Mouse (Mus musculus) gastrocnemius, adult 2 months (tissue): Measurements from ENCODE around the gene Nod1. TPM values are rescaled to one million over a fixed set of nuclear protein-coding genes. Genes with fewer than 3 reads are reported as not detected.
A peak's percentile ranks its signal among the peaks of the same experiment; 100 is the strongest.

Source experiments
- DNase-seq: peaks from one replicate; pipeline ENCODE4 v3.0.0; 2022
- H3K27ac ChIP-seq: fragments of 200-600 bp; 2 replicates; pipeline ENCODE4 v1.8.1; 2022; ENCODE audit warnings: mild to moderate bottlenecking
- H3K4me3 ChIP-seq: fragments of 200-600 bp; 2 replicates; pipeline ENCODE4 v1.8.1; 2022; ENCODE audit warnings: mild to moderate bottlenecking, moderate library complexity
- CTCF ChIP-seq: fragments of 200-600 bp; IDR thresholded peaks from 2 replicates; pipeline ENCODE4 v1.8.1; 2022; ENCODE audit warnings: antibody characterized with exemption, mild to moderate bottlenecking, moderate library complexity
- intact Hi-C: fragments of 180-260 bp; cut with DNase I; formaldehyde crosslinking; loops from one replicate; pipeline ENCODE4 v1.15.1; 2025
- total RNA-seq, 2 experiments: library from RNA; stranded (reverse); gene quantifications; 2 replicates each; pipeline ENCODE4 v1.2.3; 2021

Nod1 gene
- total RNA-seq, 2 experiments from 2014 or later, result 7.6 to 9.1 TPM

DNA sequence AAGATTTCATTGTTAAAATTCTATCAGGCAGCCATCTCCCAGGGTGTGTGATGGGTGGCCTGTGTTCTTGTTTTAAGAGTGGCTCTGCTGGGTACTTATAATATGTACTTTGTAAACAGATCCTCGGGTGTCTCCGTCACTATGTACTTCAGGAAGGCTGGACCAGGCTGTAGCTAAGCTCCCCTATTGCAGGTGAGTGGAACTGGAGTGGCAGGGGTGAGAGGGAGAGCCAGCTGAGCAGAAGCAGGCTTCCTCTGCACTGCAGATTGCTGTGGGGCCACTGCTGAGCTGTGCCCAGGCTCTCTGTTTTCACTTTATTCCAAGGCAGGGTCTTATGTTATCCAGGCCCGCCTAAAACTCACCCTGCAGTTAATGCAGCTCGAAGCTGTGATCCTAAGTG is 30.0 kb upstream of the Nod1 start:
- Histone ChIP-seq H3K27ac (no peak overlapping the region), H3K4me3 (no peak overlapping the region)
- DNase-seq, result no peak
- intact Hi-C loops, result no loop called here
- TF ChIP-seq CTCF, result no peak

DNA sequence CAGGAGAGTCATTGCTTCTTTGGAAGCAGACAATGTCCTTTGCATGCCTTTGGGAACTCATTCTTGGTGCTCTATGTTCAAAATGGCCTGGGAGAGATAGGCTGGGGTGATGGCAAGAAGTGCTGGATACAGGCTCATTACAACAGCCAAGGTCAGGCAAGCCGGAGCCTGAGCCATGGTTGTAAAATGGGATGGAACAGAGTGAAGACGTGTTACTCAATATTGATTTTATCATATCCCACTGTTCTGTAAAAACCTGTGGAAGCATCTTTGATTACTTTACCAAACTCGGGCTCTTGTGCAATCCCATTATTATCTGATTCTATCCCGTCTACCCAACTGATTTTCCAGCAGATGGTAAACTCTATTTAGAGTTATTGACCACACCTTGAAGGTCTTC is 28.9 kb upstream of the Nod1 start:
- no peak for TF ChIP-seq CTCF
- no peak overlapping the region for H3K27ac ChIP-seq
- no peak overlapping the region for H3K4me3 ChIP-seq
- no peak for DNase-seq
- intact Hi-C loops, result no loop called here

DNA sequence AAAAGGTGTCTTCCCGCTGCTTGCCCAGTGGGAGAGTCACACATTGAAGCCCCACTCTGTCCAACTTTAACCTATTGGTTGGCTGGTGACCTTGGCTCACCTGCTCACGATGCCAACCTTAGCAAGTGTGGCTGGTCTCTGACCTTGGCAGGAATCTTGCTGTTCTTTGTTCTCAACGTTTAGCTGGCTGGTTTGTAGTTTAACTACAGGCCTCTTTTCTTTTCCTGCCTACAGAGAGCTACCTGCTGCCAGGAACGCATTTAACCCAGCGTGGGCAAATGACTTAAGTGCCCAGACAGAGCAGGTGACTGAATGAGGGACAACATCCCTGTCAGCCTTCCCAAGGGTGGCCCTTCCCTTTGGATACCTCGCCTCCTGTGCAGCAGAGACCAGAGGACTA is 25.3 kb upstream of the Nod1 start:
- DNase-seq, result no peak

DNA sequence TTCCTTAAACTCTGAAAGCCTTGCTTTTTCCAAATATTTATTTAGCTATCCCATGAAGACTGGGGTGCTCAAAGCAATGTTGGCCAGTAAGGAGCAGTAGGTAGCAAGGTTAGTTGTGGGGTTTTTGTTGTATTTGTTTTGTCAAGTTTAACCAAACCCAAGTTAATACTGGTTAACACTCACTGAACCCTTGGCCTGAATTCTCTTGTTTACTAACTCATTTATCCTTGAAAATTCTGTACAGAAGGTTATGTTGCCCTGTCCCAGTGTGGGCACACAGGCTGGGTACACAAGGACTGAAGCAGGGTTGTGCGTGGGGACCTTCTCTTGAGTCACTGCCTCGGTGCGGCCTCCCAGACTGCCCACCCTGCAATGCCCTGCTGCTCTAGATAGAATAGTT is 23.9 kb upstream of the Nod1 start:
- intact Hi-C loops, result loop anchor here (10.0 kb wide), 1 partner anchor 292 kb away; no protein-coding TSS in a partner anchor
- TF ChIP-seq CTCF, result no peak
- no peak for DNase-seq
- no peak overlapping the region for H3K4me3 ChIP-seq
- no peak overlapping the region for H3K27ac ChIP-seq

More for the DNA sequence above, 25.3 kb upstream of the Nod1 start:
- intact Hi-C loops, result loop anchor here (10.0 kb wide), 1 partner anchor 293 kb away; no protein-coding TSS in a partner anchor
- Histone ChIP-seq H3K4me3 (no peak overlapping the region), H3K27ac (no peak overlapping the region)
- no peak for TF ChIP-seq CTCF

DNA sequence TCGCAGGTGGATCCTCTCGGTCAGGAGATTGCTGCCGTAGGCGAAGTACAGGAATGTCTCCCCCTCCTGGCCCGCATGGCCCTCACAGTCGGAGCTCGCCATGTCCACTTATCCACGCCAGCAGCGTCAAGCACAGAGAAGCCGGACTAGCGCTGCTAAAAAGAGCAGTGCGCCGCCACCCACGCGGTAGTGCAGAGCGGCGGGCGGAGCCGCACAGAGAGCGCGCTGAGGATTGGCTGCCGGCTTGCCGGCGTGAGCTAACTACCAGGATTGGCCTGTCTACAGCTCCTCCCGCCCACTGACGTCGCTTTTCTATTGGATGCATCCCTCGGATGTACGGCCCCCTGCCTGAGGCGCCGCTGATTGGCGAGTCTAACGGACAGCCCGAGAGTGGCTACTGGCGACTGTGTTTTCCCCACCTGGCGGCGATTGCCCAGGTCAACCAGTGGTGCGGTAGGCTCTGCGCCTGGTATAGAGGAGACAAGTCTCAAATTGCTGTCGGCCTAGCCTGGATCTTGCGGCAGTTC is 20.4 kb upstream of the Nod1 start, which contains the start of gene Ggct:
TSS of gene Ggct (minus strand) at position 217 of the 527 bp plus-strand sequence.
- TF ChIP-seq CTCF, result peak; percentile 74
- intact Hi-C loops, result loop anchor here (1.0 to 10.0 kb wide), 4 partner anchors 20 to 288 kb away; partner anchors contain the start of genes Nod1 and Znrf2
- peak within 1 kb of the TSS; percentile 92 for H3K27ac ChIP-seq

DNA sequence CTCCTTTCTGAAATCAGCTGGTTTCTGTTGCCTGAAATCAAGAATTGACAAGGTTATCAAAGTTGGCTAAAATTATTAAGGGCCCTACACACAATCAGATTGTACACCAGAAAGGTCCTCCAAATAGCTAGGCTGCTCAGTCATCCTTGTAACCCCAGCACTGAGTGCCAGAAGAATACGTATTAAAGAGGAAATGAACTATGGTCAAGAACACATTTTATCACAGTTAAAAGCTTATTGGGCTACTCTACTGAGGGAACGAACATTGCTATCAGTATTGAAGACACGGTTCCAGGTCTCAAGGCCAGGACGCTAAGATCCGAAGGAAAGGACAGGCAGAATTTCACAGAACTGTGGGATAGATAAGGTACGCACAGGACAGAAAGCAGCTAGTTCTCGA is 19.7 kb upstream of the Nod1 start:
- Histone ChIP-seq H3K27ac (peak overlapping the region; percentile 92), H3K4me3 (peak overlapping the region; percentile 80)
- no peak for DNase-seq
- TF ChIP-seq CTCF, result no peak
- intact Hi-C loops, result loop anchor here (1.0 to 10.0 kb wide), 4 partner anchors 20 to 287 kb away; partner anchors contain the start of genes Nod1 and Znrf2

More for the DNA sequence above, 20.4 kb upstream of the Nod1 start, which contains the start of gene Ggct:
- peak; percentile 98 for DNase-seq
- peak within 1 kb of the TSS; percentile 80 for H3K4me3 ChIP-seq

DNA sequence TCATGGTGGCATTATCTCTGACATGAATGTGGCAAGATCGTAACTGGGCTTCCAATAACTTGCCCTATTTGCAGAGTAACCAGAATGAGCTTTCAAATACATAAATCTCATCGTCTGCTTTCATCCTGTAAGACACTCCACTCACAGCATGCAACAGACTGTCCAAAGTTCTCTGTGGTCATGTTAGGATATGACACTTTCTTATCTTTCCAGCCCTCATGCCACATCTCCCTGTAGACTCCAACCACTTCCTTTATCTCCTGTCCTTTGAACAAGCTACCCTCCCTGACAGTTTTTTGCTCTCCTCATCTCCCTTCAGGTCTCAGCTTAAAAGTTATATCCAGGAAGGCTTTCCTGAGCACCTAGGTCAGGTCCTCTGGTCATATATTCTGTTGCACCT is 18.8 kb upstream of the Nod1 start:
- Histone ChIP-seq H3K4me3 (no peak overlapping the region), H3K27ac (no peak overlapping the region)
- intact Hi-C loops, result loop anchor here (5.0 to 10.0 kb wide), 2 partner anchors 174 to 286 kb away; partner anchors contain the start of gene Znrf2
- no peak for TF ChIP-seq CTCF
- no peak for DNase-seq

DNA sequence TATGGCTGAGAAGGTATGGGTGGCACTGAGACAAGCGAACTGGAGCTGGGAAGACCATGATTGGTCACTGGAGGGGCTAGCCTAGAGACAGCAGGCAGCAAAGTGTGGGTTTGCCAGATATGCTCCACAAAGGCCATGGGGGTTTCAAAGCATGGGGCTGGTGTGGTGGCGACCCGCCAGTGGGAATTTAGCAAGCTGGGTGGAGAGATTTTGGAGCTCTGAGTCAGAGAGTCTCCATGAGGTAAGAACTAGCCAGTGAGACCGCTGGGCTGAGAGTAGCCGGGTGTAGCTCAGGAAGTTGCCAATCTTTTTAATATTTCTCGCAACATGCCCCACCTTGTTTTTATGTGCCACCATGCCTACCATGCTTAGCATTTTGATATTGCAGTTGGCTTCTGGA is 15.7 kb upstream of the Nod1 start:
- DNase-seq, result peak; percentile 31
- H3K27ac ChIP-seq, result no peak overlapping the region
- H3K4me3 ChIP-seq, result no peak overlapping the region
- no peak for TF ChIP-seq CTCF
- intact Hi-C loops, result no loop called here

DNA sequence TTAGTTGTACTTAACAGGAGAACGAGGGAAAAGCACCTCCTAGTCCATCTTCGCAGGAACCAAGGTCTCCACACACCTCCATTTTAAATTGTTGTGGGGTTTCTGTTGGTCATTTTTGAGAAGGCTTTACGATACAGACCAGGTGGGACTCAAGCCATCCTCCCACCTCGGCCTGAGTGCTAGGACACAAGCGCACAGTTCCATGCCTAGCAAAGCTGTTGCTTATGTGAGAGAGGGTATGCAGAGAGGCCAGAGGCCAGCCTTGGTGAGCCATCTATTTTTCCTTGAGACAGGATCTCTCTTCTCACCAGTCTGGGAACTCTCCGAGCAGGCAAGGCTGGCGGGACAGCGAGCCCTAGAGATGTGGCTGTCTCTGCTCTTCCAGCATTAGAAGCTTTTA is 11.7 kb upstream of the Nod1 start:
- no peak for TF ChIP-seq CTCF
- no peak overlapping the region for H3K27ac ChIP-seq
- H3K4me3 ChIP-seq, result no peak overlapping the region
- no peak for DNase-seq
- intact Hi-C loops, result no loop called here

DNA sequence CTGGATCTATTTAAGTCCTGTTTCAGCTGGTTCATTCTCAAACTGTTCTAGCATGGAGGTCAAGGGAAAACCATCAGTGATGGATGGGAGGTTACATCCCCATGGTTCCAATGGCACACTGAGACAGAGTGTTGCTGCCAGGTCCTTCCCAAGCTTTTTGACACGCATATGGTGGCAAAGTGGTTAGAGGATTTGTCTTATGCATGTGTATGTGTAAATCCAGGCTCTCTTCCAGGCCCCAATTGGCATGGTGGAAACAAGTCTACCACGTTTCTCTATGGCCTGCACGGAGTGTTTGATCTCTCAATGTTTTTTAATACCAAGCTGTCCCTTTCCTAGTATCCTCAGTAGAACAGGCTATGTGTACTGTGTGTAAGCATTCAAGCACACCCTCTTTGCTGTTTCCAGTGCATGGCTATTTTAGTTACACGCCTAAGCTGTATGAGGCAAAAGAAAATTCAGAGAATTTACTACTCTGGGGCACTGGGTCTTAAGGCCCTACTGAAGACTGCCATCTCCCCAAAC is 11.2 kb upstream of the Nod1 start:
- intact Hi-C loops, result no loop called here
- H3K27ac ChIP-seq, result no peak overlapping the region
- no peak for TF ChIP-seq CTCF
- no peak for DNase-seq
- H3K4me3 ChIP-seq, result no peak overlapping the region

DNA sequence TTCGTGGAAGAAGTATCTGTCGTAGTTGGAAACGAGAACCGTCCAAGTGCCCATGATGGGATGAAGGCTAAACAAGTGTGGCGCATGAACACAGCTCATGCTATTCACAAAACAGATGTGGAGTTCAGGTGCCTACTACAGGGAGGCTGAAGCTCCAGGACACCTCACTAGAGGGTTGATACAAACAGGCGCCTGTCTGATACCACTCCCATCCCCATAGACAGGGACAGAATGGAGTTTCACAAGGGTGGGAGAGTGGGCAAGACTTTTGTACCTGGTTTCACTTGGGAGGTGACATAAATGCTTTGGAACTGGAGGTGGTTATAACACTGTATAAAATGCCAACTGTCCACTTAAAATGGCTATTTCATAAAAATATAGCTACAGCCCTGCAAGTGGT is 7.0 kb upstream of the Nod1 start:
- TF ChIP-seq CTCF, result no peak
- H3K27ac ChIP-seq, result no peak overlapping the region
- intact Hi-C loops, result no loop called here
- DNase-seq, result no peak
- no peak overlapping the region for H3K4me3 ChIP-seq

DNA sequence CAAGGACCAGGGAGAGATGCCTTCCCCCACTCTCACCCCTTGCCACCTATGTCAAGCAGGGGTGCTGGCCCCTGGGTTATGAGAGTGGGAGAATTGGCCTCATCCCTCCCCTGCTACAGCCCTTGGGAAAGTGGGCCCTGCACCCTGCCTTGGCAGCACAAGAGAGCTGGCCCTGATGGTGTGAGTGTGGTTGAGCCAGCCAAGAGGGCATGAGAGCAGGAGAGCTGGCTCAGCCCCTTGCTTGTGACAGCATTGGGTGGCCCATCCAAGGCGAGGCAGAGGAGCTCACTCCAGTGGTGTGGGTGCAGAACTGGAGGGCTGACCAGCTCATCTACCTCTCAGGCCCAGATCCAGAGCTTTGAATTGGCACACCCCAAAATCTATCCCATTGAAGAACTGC is 3.2 kb upstream of the Nod1 start:
- Histone ChIP-seq H3K27ac (no peak overlapping the region), H3K4me3 (no peak overlapping the region)
- intact Hi-C loops, result no loop called here
- no peak for DNase-seq
- no peak for TF ChIP-seq CTCF

DNA sequence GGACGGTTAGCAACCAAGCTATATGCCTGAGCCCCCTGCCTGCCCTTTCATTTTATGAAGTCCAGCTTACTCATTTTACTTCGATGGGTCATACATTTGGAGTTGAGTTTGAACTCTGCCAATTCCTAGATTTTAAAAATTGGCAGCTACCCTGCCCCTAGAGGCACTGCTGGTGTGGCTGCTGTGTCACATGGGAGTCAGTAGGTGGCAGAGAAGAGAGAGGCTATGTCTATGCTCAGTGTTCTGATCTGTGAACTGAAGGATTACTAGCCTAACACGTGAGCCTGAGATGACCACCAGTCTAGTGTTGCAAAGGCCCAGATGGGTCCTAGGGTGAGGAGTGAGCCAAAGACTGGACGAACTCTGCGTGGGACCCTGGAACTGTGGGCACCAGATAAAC is 2.1 kb upstream of the Nod1 start:
- TF ChIP-seq CTCF, result peak; percentile 68
- DNase-seq, result peak; percentile 40
- Histone ChIP-seq H3K4me3 (no peak overlapping the region), H3K27ac (no peak overlapping the region)
- intact Hi-C loops, result loop anchor here (5.0 kb wide), 1 partner anchor 162 kb away; no protein-coding TSS in a partner anchor

DNA sequence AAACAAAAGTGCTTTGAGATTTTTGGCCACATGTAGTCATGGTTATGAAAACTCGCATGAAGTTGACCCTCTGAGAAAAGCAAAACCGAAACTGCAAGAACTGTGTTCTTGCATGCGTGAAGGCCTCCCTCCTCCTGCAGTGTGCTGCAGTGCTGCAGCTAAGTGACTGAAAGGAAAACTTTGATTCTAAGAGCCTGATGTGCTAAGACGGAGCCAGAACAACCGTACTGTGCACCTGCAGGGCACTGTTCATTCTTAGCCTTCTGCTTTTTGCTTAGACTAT is 458 bp upstream of the Nod1 start:
- TF ChIP-seq CTCF, result peak; percentile 20; the same call in 1 of the 2 replicates
- H3K4me3 ChIP-seq, result peak overlapping the region; percentile 81
- DNase-seq, result peak; percentile 42
- intact Hi-C loops, result loop anchor here (1.0 to 5.0 kb wide), 2 partner anchors 19 to 161 kb away; partner anchors contain the start of gene Ggct
- H3K27ac ChIP-seq, result peak overlapping the region; percentile 97
